Mouse (Mus musculus): Measurements from ENCODE around the gene Npdc1. TPM values are rescaled to one million over a fixed set of nuclear protein-coding genes. Genes with fewer than 3 reads are reported as not detected.

The Npdc1 gene
- total RNA-seq, 2 experiments from 2014 or later = not detected

DNA sequence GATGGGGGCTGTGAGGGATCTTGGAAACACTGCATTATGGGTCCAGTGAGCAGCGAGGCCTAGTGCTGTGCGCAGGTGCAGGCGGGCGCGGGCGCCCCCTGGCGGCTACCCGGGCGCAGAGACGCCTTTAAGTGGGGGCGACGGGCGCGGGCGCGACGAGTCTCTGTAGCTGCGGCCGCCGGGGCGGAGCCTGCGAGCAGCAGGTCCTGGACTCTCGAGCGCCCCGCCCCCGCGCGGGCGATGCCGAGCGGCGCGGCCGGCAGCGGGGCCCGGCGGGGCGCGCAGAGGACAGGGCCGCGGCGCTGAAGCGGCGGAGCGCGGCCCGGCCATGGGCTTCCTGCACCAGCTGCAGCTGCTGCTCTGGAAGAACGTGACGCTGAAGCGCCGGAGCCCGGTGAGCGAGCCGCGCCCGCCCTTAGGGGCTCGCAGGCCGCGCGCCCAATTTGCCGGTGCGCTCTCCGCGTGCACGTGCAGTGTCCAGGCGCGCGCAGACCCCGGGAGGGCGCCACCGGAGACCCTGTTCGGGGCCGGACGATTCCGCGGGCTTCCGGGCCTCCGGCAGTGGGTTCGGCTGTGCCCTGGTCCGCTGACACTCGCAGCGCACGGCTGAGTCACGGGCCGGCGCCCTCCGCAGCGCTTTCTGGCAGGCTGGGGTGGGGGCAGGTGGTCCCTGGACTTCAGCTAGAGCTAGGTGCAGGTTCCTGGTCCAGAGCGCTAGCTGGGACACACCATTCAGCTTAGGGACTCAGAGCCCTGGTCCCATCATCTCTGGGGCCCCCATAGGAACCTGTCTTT lies 29.5 kb downstream of the Npdc1 start, which contains the start of gene Abca2:
TSS of gene Abca2 (plus strand) at position 262 of the 795 bp plus-strand sequence.
- peak; percentile 85 for ATAC-seq (ENCODE audit: poor library complexity, severe bottlenecking)

DNA sequence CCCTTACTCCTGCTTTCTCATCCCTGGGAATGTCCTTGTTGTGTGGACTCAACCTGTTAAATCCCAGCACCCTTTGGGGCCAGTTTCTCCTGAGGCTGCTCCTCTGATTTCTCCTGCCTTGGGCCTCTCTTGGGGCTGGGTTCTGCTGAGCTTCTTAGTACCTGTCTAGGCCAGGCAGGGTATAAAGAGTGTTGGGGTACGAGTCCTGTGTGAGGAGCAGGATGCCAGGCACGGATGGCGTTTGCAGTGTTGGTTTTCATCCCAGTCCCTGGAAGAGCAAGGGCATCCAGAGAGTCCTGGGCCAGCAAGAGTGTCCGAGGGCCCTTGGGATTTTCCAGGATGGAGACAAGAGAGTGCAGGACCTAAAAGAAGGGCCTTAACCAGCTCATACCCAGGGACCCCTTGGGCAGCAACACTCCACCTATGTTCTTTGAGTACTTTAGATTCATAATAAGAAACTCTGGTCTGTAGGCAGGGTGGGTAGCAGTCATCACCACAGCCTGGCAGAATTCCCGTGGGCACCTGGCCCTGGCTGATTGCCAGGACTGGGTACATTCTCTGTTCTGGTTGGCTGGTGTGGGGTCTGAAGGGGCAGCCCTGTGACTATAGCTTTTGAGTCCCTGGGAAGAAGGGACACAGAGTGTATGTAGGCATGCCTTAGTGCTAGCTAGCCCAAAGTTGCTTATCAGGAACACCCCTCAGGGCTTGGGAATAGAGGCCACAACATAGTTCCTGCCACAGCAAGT lies 30.5 kb downstream of the Npdc1 start:
- no peak for ATAC-seq (ENCODE audit: poor library complexity, severe bottlenecking)

GRCm38 (mm10) chr2:25430395-25431233 lies 31.5 kb downstream of the Npdc1 start:
- ATAC-seq (ENCODE audit: poor library complexity, severe bottlenecking) = no peak

DNA sequence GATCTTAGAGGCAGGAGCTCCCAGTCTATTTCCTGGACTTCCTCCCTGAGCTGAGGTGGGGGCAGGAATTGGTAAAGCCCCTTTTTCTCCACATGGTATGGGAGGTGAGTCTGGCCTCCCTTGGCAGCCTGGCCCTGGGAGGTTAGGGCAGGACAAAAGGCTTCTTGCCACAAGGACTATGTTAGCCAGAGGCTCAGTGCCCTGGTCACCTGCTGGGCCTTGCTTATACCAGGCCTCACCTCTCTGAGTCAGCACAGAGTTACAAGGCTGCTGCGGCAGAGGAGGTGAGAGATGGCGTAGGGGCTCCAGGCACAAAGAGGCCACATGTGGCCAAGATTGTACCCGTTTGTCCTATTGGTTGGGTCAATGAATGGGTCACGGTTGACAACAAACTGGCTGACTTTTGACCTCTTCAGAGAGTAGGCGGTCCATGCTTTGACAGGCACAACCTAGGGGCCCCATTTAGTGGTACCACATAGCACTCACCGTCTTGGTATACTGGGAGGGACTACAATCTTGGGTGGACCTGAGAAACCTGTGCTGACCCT lies 32.2 kb downstream of the Npdc1 start:
- ATAC-seq (ENCODE audit: poor library complexity, severe bottlenecking) = no peak

DNA sequence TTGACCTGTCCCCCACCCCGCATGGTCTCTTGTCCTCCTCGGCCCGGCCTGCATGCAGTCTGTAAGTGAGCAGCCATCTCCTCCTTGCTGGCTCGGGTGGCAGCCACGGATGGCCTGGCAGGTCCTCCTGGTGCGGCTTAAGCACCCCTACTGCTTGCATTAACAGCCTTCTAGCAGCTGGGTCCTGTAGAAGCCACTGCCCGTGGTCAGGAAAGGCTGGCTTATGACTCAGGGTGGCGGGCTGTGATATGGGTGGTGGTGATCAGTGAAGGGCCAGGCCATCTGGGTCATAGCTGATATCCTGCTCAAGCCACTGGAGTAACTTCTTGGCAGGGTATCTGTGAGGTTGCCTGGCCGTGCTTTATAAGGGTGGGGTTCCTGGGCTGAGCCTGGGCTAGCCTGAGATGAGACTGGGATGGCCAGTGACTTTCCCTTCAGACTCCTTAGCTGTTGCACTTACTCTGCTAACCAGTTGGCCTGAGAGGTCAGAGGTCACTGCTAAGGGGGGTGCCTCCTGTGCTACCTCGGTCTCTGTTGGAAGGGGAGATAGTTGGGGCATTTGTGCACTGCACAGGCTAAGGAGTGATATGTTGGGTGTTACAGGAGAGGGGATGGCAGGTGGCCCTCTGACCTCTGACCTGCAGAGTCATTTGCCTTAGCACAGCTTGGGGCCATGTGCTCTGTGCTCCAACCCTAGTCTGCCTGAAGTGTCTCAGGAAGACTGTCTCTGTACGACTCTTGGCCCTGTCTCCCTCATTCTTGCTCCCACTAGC lies 33.4 kb downstream of the Npdc1 start:
- ATAC-seq (ENCODE audit: poor library complexity, severe bottlenecking) = no peak

GRCm38 (mm10) chr2:25433101-25433500 lies 34.0 kb downstream of the Npdc1 start:
- ATAC-seq (ENCODE audit: poor library complexity, severe bottlenecking) = no peak

GRCm38 (mm10) chr2:25434292-25434691 lies 35.1 kb downstream of the Npdc1 start:
- ATAC-seq (ENCODE audit: poor library complexity, severe bottlenecking) = no peak

GRCm38 (mm10) chr2:25436286-25436820 lies 37.2 kb downstream of the Npdc1 start:
- ATAC-seq (ENCODE audit: poor library complexity, severe bottlenecking) = no peak

DNA sequence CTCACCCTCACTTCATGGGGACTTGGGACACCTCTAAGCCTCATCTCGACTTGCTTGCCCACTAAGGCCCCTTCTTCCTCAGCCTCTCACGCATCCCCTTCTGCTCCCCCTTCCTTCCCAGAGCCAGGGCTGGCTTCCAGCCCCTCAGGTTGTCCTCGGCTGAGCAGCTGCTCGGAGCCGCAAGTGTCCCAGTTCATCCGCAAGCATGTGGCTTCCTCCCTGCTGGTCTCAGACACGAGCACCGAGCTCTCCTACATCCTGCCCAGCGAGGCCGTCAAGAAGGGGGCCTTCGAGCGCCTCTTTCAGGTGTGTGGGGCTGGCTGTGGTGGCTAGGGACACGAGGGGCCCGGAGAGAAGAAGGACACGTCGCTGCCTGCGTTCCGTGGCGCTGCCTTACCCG lies 41.9 kb downstream of the Npdc1 start:
- ATAC-seq (ENCODE audit: poor library complexity, severe bottlenecking) = no peak

GRCm38 (mm10) chr2:25442682-25443081 lies 43.5 kb downstream of the Npdc1 start:
- no peak for ATAC-seq (ENCODE audit: poor library complexity, severe bottlenecking)

- ATAC-seq (ENCODE audit: poor library complexity, severe bottlenecking) = 0 out of 2 replicates have a peak, but pooled peaks have one; percentile 15
Measured at GRCm38 (mm10) chr2:25450853-25451647, 51.9 kb downstream of the Npdc1 start.

DNA sequence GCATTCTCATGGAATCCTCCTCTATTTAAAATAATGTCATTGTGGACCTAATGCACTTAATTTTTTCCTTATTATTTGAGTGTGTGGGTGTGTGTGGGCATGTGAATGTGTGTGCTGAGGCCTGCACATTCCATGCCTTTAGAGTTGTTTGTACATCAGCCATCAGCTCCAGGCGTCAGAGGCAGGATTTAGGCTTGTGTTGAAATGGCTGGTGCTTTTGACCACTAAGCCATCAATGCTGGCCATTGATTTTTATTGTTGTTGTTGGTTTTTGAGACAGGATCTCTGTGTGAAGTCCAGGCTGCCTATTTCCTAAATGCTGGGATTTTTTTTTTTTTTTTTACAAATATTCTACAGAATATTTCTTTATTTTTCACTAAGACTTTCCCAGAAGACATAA lies 53.8 kb downstream of the Npdc1 start:
- no peak for ATAC-seq (ENCODE audit: poor library complexity, severe bottlenecking)

- no peak for ATAC-seq (ENCODE audit: poor library complexity, severe bottlenecking)
Measured at GRCm38 (mm10) chr2:25456205-25456953, 57.2 kb downstream of the Npdc1 start, which contains the start of gene Clic3. Gene Clic3 (plus strand): TSS chr2:25456838.

DNA sequence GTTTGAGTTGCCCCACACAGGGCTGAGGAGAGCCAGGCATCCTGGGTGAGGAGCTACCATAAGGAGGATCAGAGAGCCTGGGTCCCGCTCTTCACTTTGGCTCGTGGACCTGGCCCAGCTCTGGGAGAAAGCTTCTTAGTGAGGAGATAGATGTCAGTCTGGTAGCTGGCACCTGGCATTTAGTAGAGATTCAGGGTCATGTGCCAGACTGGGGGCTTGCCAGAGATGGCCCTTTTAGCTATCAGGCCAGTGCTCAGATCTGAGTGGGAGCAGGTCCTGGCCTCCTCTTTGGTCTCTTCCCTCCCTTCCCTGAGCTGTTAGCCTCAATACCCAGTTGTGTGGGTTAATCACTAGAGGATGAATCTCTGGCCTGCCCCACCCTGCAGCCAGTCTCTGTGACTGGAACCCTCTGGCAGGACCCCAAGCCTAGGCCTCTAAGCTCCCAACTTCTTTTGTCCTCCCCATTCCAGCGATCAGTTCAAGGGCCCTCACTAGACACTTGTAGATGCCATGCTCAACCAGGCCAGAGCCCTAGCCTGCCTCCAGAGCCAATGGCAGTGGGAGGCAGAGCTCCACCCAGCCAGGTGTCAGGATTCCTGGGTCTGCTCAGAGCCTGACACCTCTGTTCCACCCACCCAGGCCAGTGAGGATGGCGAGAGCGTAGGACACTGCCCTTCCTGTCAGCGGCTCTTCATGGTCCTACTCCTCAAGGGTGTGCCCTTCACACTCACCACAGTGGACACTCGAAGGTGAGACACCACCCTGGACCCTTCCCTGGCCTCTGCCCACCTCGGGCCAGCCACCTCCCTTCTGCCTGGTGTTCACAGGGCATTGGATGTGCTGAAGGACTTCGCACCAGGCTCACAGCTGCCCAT lies 58.1 kb downstream of the Npdc1 start:
- no peak for ATAC-seq (ENCODE audit: poor library complexity, severe bottlenecking)

DNA sequence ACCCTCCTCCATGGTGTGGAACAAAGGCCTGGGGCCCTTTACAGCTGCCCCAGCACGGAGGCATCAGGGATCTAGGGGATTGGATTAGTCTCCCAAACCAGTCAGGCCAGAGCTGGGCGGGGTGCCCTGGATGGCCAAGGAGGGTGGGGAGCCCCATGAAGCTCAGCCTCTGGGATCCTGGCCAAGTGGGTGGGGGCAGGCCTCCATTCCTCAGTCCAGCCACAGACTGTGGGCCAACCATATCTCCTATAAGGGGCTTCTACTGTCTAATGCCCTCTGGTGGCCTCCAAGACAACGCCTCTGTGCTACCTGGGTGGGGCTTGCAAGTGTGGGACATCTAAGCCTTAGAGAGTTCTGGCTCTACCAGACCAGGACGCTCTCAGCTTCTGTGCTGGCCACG lies 59.8 kb downstream of the Npdc1 start:
- ATAC-seq (ENCODE audit: poor library complexity, severe bottlenecking) = no peak
